Mouse (Mus musculus) C3H10T1/2 (cell line): ENCODE results near the gene Cmas. TPM values are rescaled to one million over a fixed set of nuclear protein-coding genes. Genes with fewer than 3 reads are reported as not detected.

Experiments used
- polyA plus RNA-seq, 2 experiments: library from polyadenylated mRNA; unstranded; fragments of >200 nt; fragmentation: generic; extraction: Trizol; gene quantifications; one replicate each; pipeline ENCODE4 v1.2.1; 2012; ENCODE audit warnings: missing spikeins in 2 of 2

Gene Cmas
- 10 to 100 TPM; 11.9 to 21.7 TPM for polyA plus RNA-seq

DNA sequence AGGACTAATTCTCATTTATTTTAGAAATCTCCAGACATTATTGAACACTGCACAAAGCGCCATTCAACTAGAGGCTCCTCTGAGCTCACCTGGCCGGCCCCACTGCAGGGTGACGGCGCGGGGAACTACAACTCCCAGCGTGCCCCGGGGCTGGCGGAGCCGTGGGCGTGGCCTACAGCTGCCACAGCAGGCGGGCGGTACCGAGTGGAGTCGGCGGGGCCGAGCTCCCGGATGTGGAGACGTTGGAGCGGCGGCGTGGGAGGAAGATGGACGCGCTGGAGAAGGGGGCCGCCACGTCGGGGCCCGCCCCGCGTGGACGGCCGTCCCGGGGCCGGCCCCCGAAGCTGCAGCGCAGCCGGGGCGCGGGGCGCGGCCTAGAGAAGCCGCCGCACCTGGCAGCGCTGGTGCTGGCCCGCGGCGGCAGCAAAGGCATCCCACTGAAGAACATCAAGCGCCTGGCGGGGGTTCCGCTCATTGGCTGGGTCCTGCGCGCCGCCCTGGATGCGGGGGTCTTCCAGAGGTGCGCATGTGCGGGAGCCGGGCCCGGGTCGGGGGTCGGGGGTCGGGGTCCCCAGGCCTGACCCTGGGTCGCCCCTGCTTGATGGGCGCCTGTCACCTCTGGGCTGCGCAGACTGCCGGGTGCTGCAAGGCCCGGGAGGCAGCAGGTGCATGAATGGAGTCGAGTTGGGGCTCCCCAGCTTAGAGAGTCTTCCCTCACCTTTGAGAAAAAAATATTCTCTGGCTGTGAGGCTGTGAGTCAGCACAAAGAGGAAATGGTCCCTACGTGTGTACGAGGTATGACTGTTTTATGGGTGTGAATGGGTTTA, at the start of gene Cmas:
Gene Cmas, plus strand, starts transcription at position 180 of the 827 bp plus-strand sequence.

DNA sequence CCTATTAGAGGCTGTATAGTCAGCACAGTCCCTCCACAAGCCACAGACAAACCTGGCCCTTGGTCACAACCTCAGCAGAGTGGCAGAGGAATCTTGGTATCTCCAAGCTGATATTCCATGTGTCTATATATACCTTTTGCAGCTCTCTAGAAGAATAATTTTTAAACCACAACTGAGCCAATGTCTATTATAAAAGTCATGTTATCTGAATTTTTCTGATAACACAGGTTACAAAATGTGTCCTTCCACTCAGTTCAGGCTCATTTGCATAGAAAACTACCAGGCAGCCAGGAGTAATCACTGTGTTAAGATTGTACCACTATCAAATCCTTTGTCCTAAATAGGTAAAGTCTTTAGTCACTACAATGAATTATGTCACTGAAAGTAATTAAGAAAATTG, 47.9 kb downstream of the Cmas start, which contains the start of gene Sult6b2:
Gene Sult6b2, minus strand, starts transcription at position 101 of the 400 bp plus-strand sequence.

Other genes with a start within 250 kb of the Cmas start
- gene Ldhb, start 248.7 kb upstream of the Cmas start, polyA plus RNA-seq, result 100 to 1,000 TPM in 1 of 2 experiments, 10 to 100 TPM in 1; 25.1 to 109 TPM
- gene Kcnj8, start 185.1 kb upstream of the Cmas start, polyA plus RNA-seq, result under 1 TPM in 1 of 2 experiments, not detected in 1; 0.01 TPM
- gene Abcc9, start 54.4 kb upstream of the Cmas start, polyA plus RNA-seq, result not detected
- gene Sult6b2, start 47.8 kb downstream of the Cmas start, polyA plus RNA-seq, result not detected
- not detected for gene St8sia1, start 207.8 kb downstream of the Cmas start, polyA plus RNA-seq